Mouse (Mus musculus) bone marrow, adult 2 months (tissue): ENCODE data around the gene Kcnk15. TPM values are rescaled to one million over a fixed set of nuclear protein-coding genes. Genes with fewer than 3 reads are reported as not detected.

Experiments
- H3K27ac ChIP-seq: fragments of 200-500 bp; 2 replicates; pipeline ENCODE4 v1.5.1; 2012; ENCODE audit warnings: low read depth, mild to moderate bottlenecking, control low read depth, inconsistent platforms, low read length; ENCODE audit not compliant: control insufficient read depth, poor library complexity, insufficient read depth
- H3K4me1 ChIP-seq: fragments of 200-500 bp; 2 replicates; pipeline ENCODE4 v1.6.1; 2011; ENCODE audit warnings: low read length; ENCODE audit not compliant: control insufficient read depth, insufficient read depth
- H3K4me3 ChIP-seq: fragments of 200-500 bp; replicated peaks from 2 replicates; pipeline ENCODE3; 2011; ENCODE audit warnings: mild to moderate bottlenecking, low read depth, low read length, control low read depth; ENCODE audit not compliant: control insufficient read depth
- CTCF ChIP-seq: fragments of 200-500 bp; IDR thresholded peaks from 2 replicates; pipeline ENCODE4 v1.5.1; 2011; ENCODE audit warnings: low read length, control low read depth; ENCODE audit not compliant: control insufficient read depth, insufficient read depth
- POLR2A ChIP-seq: fragments of 200-500 bp; IDR thresholded peaks from 2 replicates; pipeline ENCODE4 v1.6.1; 2011; ENCODE audit warnings: low read depth, mild to moderate bottlenecking, control low read depth, low read length, borderline replicate concordance; ENCODE audit not compliant: control insufficient read depth
- WGBS: fragments of 180-500 bp; shearing (Covaris S2); methylation state at CpG from one replicate; pipeline ENCODE4 v1.1.7; 2018; 5-methylcytosine and 5-hydroxymethylcytosine counted together
- polyA plus RNA-seq: library from polyadenylated mRNA; stranded (reverse); fragments of >200 nt; gene quantifications from 2 replicates; pipeline ENCODE4 v1.2.4, GENCODE M21; 2011; ENCODE audit warnings: low replicate concordance; ENCODE audit not compliant: missing spikeins, insufficient read depth, insufficient read length

Gene Kcnk15
- polyA plus RNA-seq, 1 experiment, result not detected

GRCm38 (mm10) chr2:163889411-163889810 lies 36.0 kb downstream of the Kcnk15 start:
- H3K4me3 ChIP-seq, result no peak overlapping the region
- TF ChIP-seq CTCF, result no peak
- no peak for TF ChIP-seq POLR2A
- H3K27ac ChIP-seq, result no peak overlapping the region
- no peaks in the 10 kb centered on the region for H3K4me1 ChIP-seq
- 33% methylated on average over 6 of the region's 6 CpGs for WGBS

GRCm38 (mm10) chr2:163890586-163890985 lies 37.1 kb downstream of the Kcnk15 start:
- no peak for TF ChIP-seq CTCF
- TF ChIP-seq POLR2A, result no peak
- Histone ChIP-seq H3K4me1 (no peaks in the 10 kb centered on the region), H3K4me3 (no peak overlapping the region), H3K27ac (no peak overlapping the region)
- WGBS, result 72% methylated on average over 11 of the region's 11 CpGs

GRCm38 (mm10) chr2:163891271-163891670 lies 37.8 kb downstream of the Kcnk15 start:
- TF ChIP-seq CTCF, result no peak
- no peak for TF ChIP-seq POLR2A
- Histone ChIP-seq H3K4me1 (no peaks in the 10 kb centered on the region), H3K4me3 (no peak overlapping the region), H3K27ac (no peak overlapping the region)
- WGBS, result 86% methylated on average over 11 of the region's 11 CpGs

GRCm38 (mm10) chr2:163893446-163894370 lies 40.3 kb downstream of the Kcnk15 start:
- Histone ChIP-seq H3K4me3 (no peak overlapping the region), H3K4me1 (no peaks in the 10 kb centered on the region), H3K27ac (no peak overlapping the region)
- WGBS, result 56% methylated on average over 7 of the region's 7 CpGs
- no peak for TF ChIP-seq POLR2A
- no peak for TF ChIP-seq CTCF

GRCm38 (mm10) chr2:163895156-163895555 lies 41.7 kb downstream of the Kcnk15 start:
- H3K4me1 ChIP-seq, result no peaks in the 10 kb centered on the region
- WGBS, result 35% methylated on average over 2 of the region's 2 CpGs
- H3K4me3 ChIP-seq, result no peak overlapping the region
- no peak for TF ChIP-seq POLR2A
- TF ChIP-seq CTCF, result no peak
- no peak overlapping the region for H3K27ac ChIP-seq

GRCm38 (mm10) chr2:163897026-163897425 lies 43.6 kb downstream of the Kcnk15 start:
- TF ChIP-seq POLR2A (no peak), CTCF (no peak)
- H3K4me3 ChIP-seq, result no peak overlapping the region
- H3K4me1 ChIP-seq, result no peaks in the 10 kb centered on the region
- H3K27ac ChIP-seq, result no peak overlapping the region
- 78% methylated on average over 7 of the region's 7 CpGs for WGBS

GRCm38 (mm10) chr2:163897988-163898535 lies 44.6 kb downstream of the Kcnk15 start:
- TF ChIP-seq POLR2A (no peak), CTCF (no peak)
- Histone ChIP-seq H3K4me3 (no peak overlapping the region), H3K4me1 (no peaks in the 10 kb centered on the region), H3K27ac (no peak overlapping the region)
- WGBS, result 74% methylated on average over 7 of the region's 7 CpGs

GRCm38 (mm10) chr2:163899910-163900411 lies 46.5 kb downstream of the Kcnk15 start:
- no peak for TF ChIP-seq CTCF
- TF ChIP-seq POLR2A, result no peak
- 19% methylated on average over 14 of the region's 14 CpGs for WGBS
- no peak overlapping the region for H3K27ac ChIP-seq
- no peak overlapping the region for H3K4me3 ChIP-seq
- no peaks in the 10 kb centered on the region for H3K4me1 ChIP-seq
